Mouse (Mus musculus) liver, embryonic 14.5 days (tissue): ENCODE data around the gene Avil. TPM values are rescaled to one million over a fixed set of nuclear protein-coding genes. Genes with fewer than 3 reads are reported as not detected.

Experiments used
- ATAC-seq: fragments of 200-750 bp; cut with Nextera tagmentation; 2 replicates; pipeline ENCODE4 v1.8.0; 2017; ENCODE audit warnings: moderate number of reproducible peaks, mild to moderate bottlenecking, moderate library complexity; ENCODE audit not compliant: insufficient read depth
- DNase-seq, 3 experiments: peaks; one replicate each; pipeline ENCODE4 v3.0.0-alpha.2; 2012 to 2013; ENCODE audit warnings: low read depth in 3 of 3, low spot score in 3 of 3
- H3K27ac ChIP-seq: fragments of 300-500 bp; sonication (generic); 2 replicates; pipeline ENCODE4 v1.5.1; 2014; ENCODE audit warnings: moderate library complexity, mild to moderate bottlenecking, control low read depth, inconsistent platforms
- H3K27me3 ChIP-seq: fragments of 300-500 bp; sonication (generic); 2 replicates; pipeline ENCODE4 v1.6.1; 2014; ENCODE audit warnings: mild to moderate bottlenecking, low read length, moderate library complexity; ENCODE audit not compliant: control insufficient read depth, insufficient read depth
- H3K36me3 ChIP-seq: fragments of 300-500 bp; sonication (generic); replicated peaks from 2 replicates; pipeline ENCODE4 v1.6.1; 2014; ENCODE audit warnings: low read depth; ENCODE audit not compliant: control insufficient read depth, insufficient read depth
- H3K4me1 ChIP-seq, 2 experiments: fragments of 200-500 bp in 1 of 2; fragments of 300-500 bp in 1 of 2; sonication (generic) in 1 of 2; replicated peaks; 2 replicates each; pipeline ENCODE4 v1.6.1; 2012 to 2014; ENCODE audit warnings: antibody characterized with exemption in 1 of 2, inconsistent platforms in 1 of 2, low read length in 1 of 2; ENCODE audit not compliant: control insufficient read depth in 2 of 2, insufficient read depth in 2 of 2
- H3K4me2 ChIP-seq: fragments of 300-500 bp; sonication (generic); 2 replicates; pipeline ENCODE4 v1.6.1; 2014; ENCODE audit warnings: low read depth, mild to moderate bottlenecking, control low read depth, moderate library complexity
- H3K4me3 ChIP-seq, 2 experiments: fragments of 200-500 bp in 1 of 2; fragments of 300-500 bp in 1 of 2; sonication (generic) in 1 of 2; 2 replicates each; pipeline ENCODE4 v1.5.1; 2012 to 2014; ENCODE audit warnings: low read depth in 2 of 2, low read length in 2 of 2, mild to moderate bottlenecking in 2 of 2, control low read depth in 1 of 2, inconsistent platforms in 1 of 2, moderate library complexity in 1 of 2; ENCODE audit not compliant: insufficient read depth in 1 of 2
- H3K9ac ChIP-seq: fragments of 300-500 bp; sonication (generic); replicated peaks from 2 replicates; pipeline ENCODE4 v1.6.1; 2014; ENCODE audit warnings: mild to moderate bottlenecking, control low read depth, moderate library complexity
- H3K9me3 ChIP-seq: fragments of 300-500 bp; sonication (generic); 2 replicates; pipeline ENCODE4 v1.6.1; 2016; ENCODE audit warnings: low read length, mixed read lengths; ENCODE audit not compliant: control insufficient read depth
- CTCF ChIP-seq: IDR thresholded peaks from 2 replicates; pipeline ENCODE4 v1.5.1; 2016; ENCODE audit warnings: antibody characterized with exemption, low read depth, control low read depth
- EP300 ChIP-seq: IDR thresholded peaks from 2 replicates; pipeline ENCODE4 v1.6.1; 2016; ENCODE audit warnings: antibody characterized with exemption, low read depth
- WGBS: fragments of 180-500 bp; shearing (Covaris S2); extraction: QIAGEN DNeasy Blood & Tissue Kit; methylation state at CpG from one replicate; pipeline ENCODE4 v1.1.7; 2014; ENCODE audit not compliant: insufficient replicate concordance; 5-methylcytosine and 5-hydroxymethylcytosine counted together
- polyA plus RNA-seq, 2 experiments: library from polyadenylated mRNA; depleted of rRNA in 1 of 2; stranded (reverse) in 1 of 2; unstranded in 1 of 2; fragments of >200 nt; fragmentation: Nextera tagmentation in 1 of 2; extraction: Ambion mirVana in 1 of 2; gene quantifications; 2 replicates each; pipeline versions ENCODE4 v1.2.1 to v1.2.3; 2012 to 2014

Avil gene
- polyA plus RNA-seq, 2 experiments: 0.03 to 0.12 TPM

DNA sequence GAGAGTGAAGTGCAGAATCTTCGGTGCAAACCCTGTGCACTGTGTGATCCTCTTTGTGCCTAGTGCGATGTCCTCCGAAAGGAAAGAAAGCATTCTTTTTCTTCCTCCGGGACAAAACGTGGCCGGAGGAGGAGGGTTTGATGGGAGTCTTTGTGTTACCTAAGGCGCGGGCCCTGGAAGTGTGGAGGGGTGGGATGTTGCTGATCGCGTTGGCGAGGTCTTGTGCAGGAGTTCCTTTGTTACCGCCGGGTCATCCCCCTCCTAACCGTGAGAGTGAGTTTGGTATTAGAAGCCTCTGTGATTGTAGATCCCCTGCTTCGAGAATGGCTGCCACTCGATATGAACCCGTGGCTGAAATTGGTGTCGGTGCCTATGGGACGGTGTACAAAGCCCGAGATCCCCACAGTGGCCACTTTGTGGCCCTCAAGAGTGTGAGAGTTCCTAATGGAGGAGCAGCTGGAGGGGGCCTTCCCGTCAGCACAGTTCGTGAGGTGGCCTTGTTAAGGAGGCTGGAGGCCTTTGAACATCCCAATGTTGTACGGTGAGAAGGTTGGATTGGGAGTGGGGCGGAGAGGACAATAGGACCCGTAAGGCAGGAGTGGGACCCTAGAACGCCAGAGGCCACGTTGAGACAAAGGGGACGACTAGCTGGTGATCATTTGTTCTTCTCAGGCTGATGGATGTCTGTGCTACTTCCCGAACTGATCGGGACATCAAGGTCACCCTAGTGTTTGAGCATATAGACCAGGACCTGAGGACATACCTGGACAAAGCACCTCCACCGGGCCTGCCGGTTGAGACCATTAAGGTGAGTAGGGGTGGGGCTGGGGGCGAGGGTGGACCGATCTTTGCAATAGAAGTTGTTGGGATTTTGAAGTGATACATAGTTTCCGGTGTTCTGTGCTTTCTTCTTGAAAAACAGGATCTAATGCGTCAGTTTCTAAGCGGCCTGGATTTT, 63.7 kb downstream of the Avil start:
- Histone ChIP-seq H3K4me3 (peak overlapping the region; percentile 79 to 89), H3K9me3 (no peaks in the 10 kb centered on the region), H3K9ac (peak overlapping the region; percentile 77), H3K36me3 (peaks cover 31% of the 10 kb centered on the region), H3K27me3 (peaks cover 35% of the 10 kb centered on the region), H3K4me2 (peak overlapping the region; percentile 93), H3K4me1 (peaks cover 8 to 22% of the 10 kb centered on the region in 2 experiments; a peak in 3 of 4 replicates), H3K27ac (peak overlapping the region; percentile 52)
- no peak for DNase-seq
- peak; percentile 1; the same call in 1 of the 2 replicates for ATAC-seq
- WGBS: 12% methylated on average over 37 of the region's 37 CpGs
- TF ChIP-seq EP300 (no peak), CTCF (no peak)

DNA sequence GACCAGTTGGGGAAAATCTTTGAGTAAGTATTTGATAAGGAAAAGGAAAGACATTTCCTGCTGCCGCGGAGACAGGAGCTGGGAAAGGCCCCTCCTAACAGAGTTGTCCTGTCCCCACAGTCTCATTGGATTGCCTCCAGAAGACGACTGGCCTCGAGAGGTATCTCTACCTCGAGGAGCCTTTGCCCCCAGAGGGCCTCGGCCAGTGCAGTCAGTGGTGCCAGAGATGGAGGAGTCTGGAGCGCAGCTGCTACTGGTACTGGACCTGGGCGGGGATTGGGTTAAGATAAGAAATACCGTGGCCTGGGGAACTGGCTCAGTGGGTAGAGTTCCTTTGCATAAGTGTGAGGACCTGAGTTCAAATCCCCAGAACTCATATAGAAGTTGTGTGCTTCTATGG, 65.5 kb downstream of the Avil start:
- no peak for ATAC-seq
- H3K4me3 ChIP-seq: no peak overlapping the region
- H3K9ac ChIP-seq: no peak overlapping the region
- H3K27ac ChIP-seq: no peak overlapping the region
- no peak overlapping the region for H3K4me2 ChIP-seq
- H3K4me1 ChIP-seq: peaks cover 8 to 26% of the 10 kb centered on the region in 2 experiments; a peak in 3 of 4 replicates
- DNase-seq: no peak
- peaks cover 31% of the 10 kb centered on the region for H3K36me3 ChIP-seq
- H3K9me3 ChIP-seq: no peaks in the 10 kb centered on the region
- WGBS: 43% methylated on average over 9 of the region's 9 CpGs
- peaks cover 17% of the 10 kb centered on the region for H3K27me3 ChIP-seq
- TF ChIP-seq CTCF (no peak), EP300 (no peak)

DNA sequence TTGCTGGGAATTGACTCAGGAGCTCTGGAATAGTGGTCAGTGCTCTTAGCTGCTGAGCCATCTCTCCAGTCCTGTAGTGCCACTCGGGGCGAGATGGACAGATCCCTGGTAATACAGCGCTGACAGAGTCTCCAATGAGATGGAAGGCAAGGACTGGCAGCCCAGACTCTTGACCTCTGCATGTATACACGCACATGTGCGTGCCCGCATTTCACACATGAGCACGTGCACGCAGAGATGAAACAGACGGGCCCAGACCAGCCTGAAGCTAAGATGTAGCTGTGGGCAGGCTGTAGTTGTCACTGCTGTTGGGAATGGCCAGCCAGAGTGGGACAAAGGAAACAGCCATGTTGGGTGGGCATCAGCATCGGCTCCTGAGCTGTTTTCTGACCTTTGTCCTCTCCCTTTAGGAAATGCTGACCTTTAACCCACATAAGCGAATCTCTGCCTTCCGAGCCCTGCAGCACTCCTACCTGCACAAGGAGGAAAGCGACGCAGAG, 66.1 kb downstream of the Avil start:
- DNase-seq: no peak
- no peaks in the 10 kb centered on the region for H3K9me3 ChIP-seq
- TF ChIP-seq EP300: no peak
- no peak for TF ChIP-seq CTCF
- ATAC-seq: no peak
- no peak overlapping the region for H3K4me2 ChIP-seq
- peaks cover 31% of the 10 kb centered on the region for H3K36me3 ChIP-seq
- no peak overlapping the region for H3K27ac ChIP-seq
- peaks cover 11% of the 10 kb centered on the region for H3K27me3 ChIP-seq
- H3K4me3 ChIP-seq: no peak overlapping the region
- H3K4me1 ChIP-seq: peaks cover 8 to 30% of the 10 kb centered on the region in 2 experiments; a peak in 3 of 4 replicates
- 84% methylated on average over 14 of the region's 14 CpGs for WGBS
- H3K9ac ChIP-seq: no peak overlapping the region

DNA sequence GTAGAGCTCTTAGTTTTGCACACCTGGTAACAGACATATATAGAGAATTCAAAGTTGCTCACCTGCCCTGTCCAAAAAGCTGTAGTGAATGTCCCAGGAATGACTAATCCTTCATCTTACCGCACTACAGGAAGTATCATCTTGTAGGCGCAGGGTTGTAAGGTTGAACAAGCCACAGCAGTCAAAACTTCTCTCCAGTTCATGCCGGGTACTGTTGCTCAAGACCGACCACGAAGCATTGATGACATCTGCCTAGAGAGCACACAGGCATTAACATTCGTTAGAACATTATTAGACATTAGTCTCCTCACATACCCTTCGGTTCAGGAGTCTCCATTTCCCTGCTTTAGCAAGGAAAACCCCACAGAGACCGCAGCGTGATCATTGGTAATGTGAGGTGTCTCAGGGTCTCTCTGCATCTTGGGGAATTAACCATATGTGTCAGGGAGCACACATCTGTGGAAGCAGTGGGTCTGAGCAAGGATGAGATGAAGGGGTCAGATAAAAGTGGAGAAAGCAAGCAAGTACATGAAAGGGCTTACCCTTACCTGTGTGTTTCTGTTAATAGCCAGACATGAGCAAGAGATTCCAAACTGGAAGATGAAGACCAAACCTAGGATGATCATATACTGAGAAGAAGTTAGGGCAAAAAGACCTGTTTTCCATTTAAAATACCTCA, 68.0 kb downstream of the Avil start:
- Histone ChIP-seq H3K36me3 (peaks cover 31% of the 10 kb centered on the region), H3K4me1 (peaks cover 4 to 27% of the 10 kb centered on the region in 2 experiments; a peak in 3 of 4 replicates), H3K4me3 (peak overlapping the region in 1 of 2 experiments; percentile 59; a peak in 2 of 4 replicates), H3K27ac (peak overlapping the region; percentile 44), H3K9ac (peak overlapping the region; percentile 35; the same call in 1 of the 2 replicates), H3K9me3 (no peaks in the 10 kb centered on the region), H3K4me2 (peak overlapping the region; percentile 75), H3K27me3 (no peaks in the 10 kb centered on the region)
- TF ChIP-seq EP300 (no peak), CTCF (no peak)
- 44% methylated on average over 9 of the region's 9 CpGs for WGBS
- ATAC-seq: no peak
- DNase-seq: no peak
